In the genomic region with DNA sequence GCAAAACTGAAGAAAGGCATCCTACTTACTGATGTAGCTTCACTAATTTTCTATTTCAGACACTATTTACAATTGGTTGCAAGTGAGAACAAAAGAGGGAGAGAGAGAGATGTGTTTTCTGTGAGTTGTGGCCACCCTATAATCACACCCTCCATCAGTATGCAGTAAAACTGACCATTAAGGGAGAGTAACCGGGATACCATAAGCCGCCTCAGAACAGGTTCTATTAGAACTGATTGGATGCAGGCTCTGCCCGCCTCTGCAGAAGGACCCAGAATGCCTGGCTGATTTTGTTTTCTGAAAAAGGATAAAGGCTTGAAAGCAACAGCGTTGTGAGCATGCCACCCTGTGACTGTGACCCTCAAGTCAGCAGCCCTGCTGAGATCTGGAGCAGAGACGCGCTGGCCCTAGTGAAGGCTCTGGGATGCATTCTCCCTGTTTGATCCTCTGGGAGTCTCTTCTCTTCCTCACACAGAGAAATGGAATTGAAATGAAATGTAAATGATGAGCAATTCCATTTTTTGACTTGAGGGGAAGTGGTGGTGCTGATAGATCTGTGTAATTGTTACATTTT, we compare ENCODE assay signal across 20 mouse cellular contexts.
DNase-seq lines count a peak whose midpoint lies in the region; ATAC-seq and TF ChIP-seq lines count a peak whose summit lies in the region.
"Had no signal": no experiment of that assay in that cellular context is flagged by ENCODE, and none has a peak within 500 bp of the region (broad histone marks: within the 10 kb centered on the region; RNA-seq: fewer than 3 reads in every experiment).

No protein-coding gene starts in this region.

- WGBS in forebrain, embryonic 13.5 days = 50% methylated on average over 6 of the region's 6 CpGs
- 57% methylated on average over 6 of the region's 6 CpGs for WGBS in forebrain, embryonic 11.5 days
- WGBS in forebrain, embryonic 14.5 days = 60% methylated on average over 6 of the region's 6 CpGs
- WGBS in hindbrain, embryonic 16.5 days = 52% methylated on average over 6 of the region's 6 CpGs
- 31% methylated on average over 6 of the region's 6 CpGs for WGBS in midbrain, embryonic 16.5 days
- 65% methylated on average over 6 of the region's 6 CpGs for WGBS in kidney, embryonic 15.5 days
- 72% methylated on average over 6 of the region's 6 CpGs for WGBS in liver, postnatal 0 days (ENCODE audit: insufficient replicate concordance)

- TF ChIP-seq CTCF in liver, postnatal 0 days (IDR thresholded peaks at IDR 0.05; ENCODE audit: low read depth) = no peak

- no peaks in the 10 kb centered on the region for H3K27me3 ChIP-seq in forebrain, embryonic 13.5 days
- no peaks in the 10 kb centered on the region for H3K27me3 ChIP-seq in forebrain, embryonic 11.5 days (ENCODE audit: control insufficient read depth, insufficient read depth, low read length)
- no peaks in the 10 kb centered on the region for H3K27me3 ChIP-seq in forebrain, embryonic 14.5 days (replicated peaks; ENCODE audit: control insufficient read depth, insufficient read depth, low read length)
- H3K27me3 ChIP-seq in hindbrain, embryonic 16.5 days (replicated peaks; ENCODE audit: control insufficient read depth, insufficient read depth, low read length) = no peaks in the 10 kb centered on the region
- H3K27me3 ChIP-seq in midbrain, embryonic 16.5 days (ENCODE audit: control insufficient read depth, insufficient read depth, low read depth, low read length) = no peaks in the 10 kb centered on the region
- no peaks in the 10 kb centered on the region for H3K27me3 ChIP-seq in kidney, embryonic 15.5 days
- no peaks in the 10 kb centered on the region for H3K27me3 ChIP-seq in liver, postnatal 0 days (ENCODE audit: insufficient read depth, low read length)
- H3K27me3 ChIP-seq: intestine, embryonic 15.5 days had no signal

- DNase-seq in forebrain, embryonic 11.5 days (ENCODE audit: low spot score) = no peak
- peak; percentile 19 for DNase-seq in forebrain, embryonic 14.5 days (ENCODE audit: low spot score)
- DNase-seq in liver, postnatal 0 days = no peak
- DNase-seq: adrenal gland, postnatal 25 days; cerebellum, adult 9-11 months; gastrocnemius, adult 2 months; kidney, adult 8-10 months; kidney, postnatal 14 days; layer of hippocampus, postnatal 36 days; thymus, adult 2 months had no signal

- ATAC-seq in forebrain, embryonic 13.5 days = no peak
- no peak for ATAC-seq in forebrain, embryonic 11.5 days (replicated peaks; ENCODE audit: low FRiP score)
- 0 out of 2 replicates have a peak, but pooled peaks have one; percentile 48 for ATAC-seq in forebrain, embryonic 14.5 days
- ATAC-seq in hindbrain, embryonic 16.5 days = 0 out of 2 replicates have a peak, but pooled peaks have one; percentile 29
- peak; percentile 79 for ATAC-seq in midbrain, embryonic 16.5 days
- ATAC-seq in kidney, embryonic 15.5 days (replicated peaks; ENCODE audit: low FRiP score) = no peak
- no peak for ATAC-seq in liver, postnatal 0 days
- ATAC-seq: intestine, embryonic 15.5 days; lung, postnatal 0 days had no signal

- no peak overlapping the region for H3K4me2 ChIP-seq in forebrain, embryonic 13.5 days
- no peak overlapping the region for H3K4me2 ChIP-seq in forebrain, embryonic 11.5 days (ENCODE audit: low read depth, low read length, severe bottlenecking)
- H3K4me2 ChIP-seq in forebrain, embryonic 14.5 days (ENCODE audit: low read length) = no peak overlapping the region
- no peak overlapping the region for H3K4me2 ChIP-seq in hindbrain, embryonic 16.5 days (ENCODE audit: low read length)
- H3K4me2 ChIP-seq in midbrain, embryonic 16.5 days (ENCODE audit: low read length) = no peak overlapping the region
- no peak overlapping the region for H3K4me2 ChIP-seq in kidney, embryonic 15.5 days
- H3K4me2 ChIP-seq in liver, postnatal 0 days (ENCODE audit: low read depth, low read length) = no peak overlapping the region
- H3K4me2 ChIP-seq: intestine, embryonic 15.5 days had no signal

- H3K36me3 ChIP-seq in forebrain, embryonic 13.5 days (ENCODE audit: poor library complexity, severe bottlenecking) = peaks cover 33% of the 10 kb centered on the region
- H3K36me3 ChIP-seq in forebrain, embryonic 11.5 days (ENCODE audit: control insufficient read depth, insufficient read depth, low read length) = no peaks in the 10 kb centered on the region; the same call in 1 of the 2 replicates
- H3K36me3 ChIP-seq in forebrain, embryonic 14.5 days (ENCODE audit: control insufficient read depth, insufficient read depth, low read length) = peaks cover 21% of the 10 kb centered on the region
- peaks cover 7% of the 10 kb centered on the region; the same call in 1 of the 2 replicates for H3K36me3 ChIP-seq in hindbrain, embryonic 16.5 days (ENCODE audit: control insufficient read depth, insufficient read depth, low read length)
- peaks cover 18% of the 10 kb centered on the region for H3K36me3 ChIP-seq in midbrain, embryonic 16.5 days (ENCODE audit: control insufficient read depth, insufficient read depth, low read length)
- no peaks in the 10 kb centered on the region for H3K36me3 ChIP-seq in kidney, embryonic 15.5 days
- H3K36me3 ChIP-seq in liver, postnatal 0 days (replicated peaks; ENCODE audit: insufficient read depth, low read length) = no peaks in the 10 kb centered on the region
- H3K36me3 ChIP-seq: intestine, embryonic 15.5 days had no signal

- H3K9ac ChIP-seq in forebrain, embryonic 13.5 days = no peak overlapping the region
- H3K9ac ChIP-seq in forebrain, embryonic 11.5 days (ENCODE audit: low read length) = no peak overlapping the region
- H3K9ac ChIP-seq in forebrain, embryonic 14.5 days (ENCODE audit: low read length) = no peak overlapping the region
- no peak overlapping the region for H3K9ac ChIP-seq in hindbrain, embryonic 16.5 days (ENCODE audit: low read depth, low read length)
- no peak overlapping the region for H3K9ac ChIP-seq in midbrain, embryonic 16.5 days (ENCODE audit: low read depth, low read length)
- H3K9ac ChIP-seq in kidney, embryonic 15.5 days = no peak overlapping the region
- H3K9ac ChIP-seq in liver, postnatal 0 days (replicated peaks) = no peak overlapping the region
- H3K9ac ChIP-seq: intestine, embryonic 15.5 days had no signal

- TF ChIP-seq EP300 in liver, postnatal 0 days (IDR thresholded peaks at IDR 0.05; ENCODE audit: low read depth) = no peak

- no peak overlapping the region for H3K4me3 ChIP-seq in forebrain, embryonic 13.5 days
- no peak overlapping the region for H3K4me3 ChIP-seq in forebrain, embryonic 11.5 days (ENCODE audit: low read depth, low read length)
- no peak overlapping the region for H3K4me3 ChIP-seq in forebrain, embryonic 14.5 days (ENCODE audit: low read depth, low read length)
- H3K4me3 ChIP-seq in hindbrain, embryonic 16.5 days (ENCODE audit: low read length) = no peak overlapping the region
- no peak overlapping the region for H3K4me3 ChIP-seq in midbrain, embryonic 16.5 days (ENCODE audit: low read depth, low read length)
- H3K4me3 ChIP-seq in kidney, embryonic 15.5 days (replicated peaks) = no peak overlapping the region
- no peak overlapping the region for H3K4me3 ChIP-seq in liver, postnatal 0 days (ENCODE audit: low read depth, low read length)
- H3K4me3 ChIP-seq: gastrocnemius, adult 2 months; heart, embryonic 10.5 days; intestine, embryonic 15.5 days; layer of hippocampus, adult 2 months had no signal

- peak overlapping the region; percentile 44; the same call in 1 of the 2 replicates for H3K27ac ChIP-seq in forebrain, embryonic 13.5 days
- H3K27ac ChIP-seq in forebrain, embryonic 11.5 days (ENCODE audit: low read depth, low read length) = no peak overlapping the region
- 0 out of 2 replicates have a peak overlapping the region, but pooled peaks have one; percentile 0 for H3K27ac ChIP-seq in forebrain, embryonic 14.5 days (ENCODE audit: low read depth, low read length)
- no peak overlapping the region for H3K27ac ChIP-seq in hindbrain, embryonic 16.5 days (ENCODE audit: low read depth, low read length)
- H3K27ac ChIP-seq in midbrain, embryonic 16.5 days (ENCODE audit: low read length) = peak overlapping the region; percentile 45
- H3K27ac ChIP-seq in kidney, embryonic 15.5 days = no peak overlapping the region
- H3K27ac ChIP-seq in liver, postnatal 0 days (ENCODE audit: low read depth) = no peak overlapping the region
- H3K27ac ChIP-seq: gastrocnemius, adult 2 months; heart, embryonic 10.5 days; intestine, embryonic 15.5 days; layer of hippocampus, adult 2 months; macrophage; stomach, postnatal 0 days had no signal

- no peaks in the 10 kb centered on the region for H3K9me3 ChIP-seq in forebrain, embryonic 13.5 days (replicated peaks)
- no peaks in the 10 kb centered on the region for H3K9me3 ChIP-seq in forebrain, embryonic 11.5 days (ENCODE audit: control insufficient read depth, low read length)
- H3K9me3 ChIP-seq in forebrain, embryonic 14.5 days (replicated peaks; ENCODE audit: control insufficient read depth, low read length) = no peaks in the 10 kb centered on the region
- no peaks in the 10 kb centered on the region for H3K9me3 ChIP-seq in hindbrain, embryonic 16.5 days (ENCODE audit: control insufficient read depth, low read length)
- H3K9me3 ChIP-seq in midbrain, embryonic 16.5 days (replicated peaks; ENCODE audit: control insufficient read depth, low read length, poor library complexity, severe bottlenecking) = no peaks in the 10 kb centered on the region
- H3K9me3 ChIP-seq in kidney, embryonic 15.5 days (replicated peaks) = no peaks in the 10 kb centered on the region
- H3K9me3 ChIP-seq in liver, postnatal 0 days (ENCODE audit: low read length) = no peaks in the 10 kb centered on the region
- H3K9me3 ChIP-seq: heart, embryonic 10.5 days; intestine, embryonic 15.5 days had no signal

- H3K4me1 ChIP-seq in forebrain, embryonic 13.5 days = peaks cover 32% of the 10 kb centered on the region
- no peaks in the 10 kb centered on the region for H3K4me1 ChIP-seq in forebrain, embryonic 11.5 days (replicated peaks; ENCODE audit: control insufficient read depth, insufficient read depth, low read length)
- H3K4me1 ChIP-seq in forebrain, embryonic 14.5 days (ENCODE audit: control insufficient read depth, insufficient read depth, low read length) = no peaks in the 10 kb centered on the region
- no peaks in the 10 kb centered on the region; the same call in 1 of the 2 replicates for H3K4me1 ChIP-seq in hindbrain, embryonic 16.5 days (ENCODE audit: control insufficient read depth, insufficient read depth, low read depth, low read length)
- H3K4me1 ChIP-seq in midbrain, embryonic 16.5 days (ENCODE audit: control insufficient read depth, insufficient read depth, low read length) = peaks cover 16% of the 10 kb centered on the region
- no peaks in the 10 kb centered on the region for H3K4me1 ChIP-seq in kidney, embryonic 15.5 days
- H3K4me1 ChIP-seq in liver, postnatal 0 days (ENCODE audit: insufficient read depth) = no peaks in the 10 kb centered on the region

Comparison
In these comparisons a context has a peak if more than half of its experiments do, and no peak if none do; other contexts are left out.
1. ATAC-seq: peak in forebrain, embryonic 14.5 days (single experiment), hindbrain, embryonic 16.5 days (single experiment) and midbrain, embryonic 16.5 days (single experiment); none in forebrain, embryonic 13.5 days (single experiment), forebrain, embryonic 11.5 days (single experiment), kidney, embryonic 15.5 days (single experiment) and liver, postnatal 0 days (single experiment).
2. H3K27ac ChIP-seq: peak in forebrain, embryonic 13.5 days (single experiment), forebrain, embryonic 14.5 days (single experiment) and midbrain, embryonic 16.5 days (single experiment); none in forebrain, embryonic 11.5 days (single experiment), hindbrain, embryonic 16.5 days (single experiment), kidney, embryonic 15.5 days (single experiment) and liver, postnatal 0 days (single experiment).